Mouse (Mus musculus) thymus, postnatal 10 days (tissue): ENCODE results near the gene Carmil1.
A peak's percentile ranks its signal among the peaks of the same experiment; 100 is the strongest.

Experiments
- DNase-seq, 2 experiments: peaks; one replicate each; pipeline ENCODE4 v3.0.0; 2021; ENCODE audit warnings: low spot score in 2 of 2

The Carmil1 gene

DNA sequence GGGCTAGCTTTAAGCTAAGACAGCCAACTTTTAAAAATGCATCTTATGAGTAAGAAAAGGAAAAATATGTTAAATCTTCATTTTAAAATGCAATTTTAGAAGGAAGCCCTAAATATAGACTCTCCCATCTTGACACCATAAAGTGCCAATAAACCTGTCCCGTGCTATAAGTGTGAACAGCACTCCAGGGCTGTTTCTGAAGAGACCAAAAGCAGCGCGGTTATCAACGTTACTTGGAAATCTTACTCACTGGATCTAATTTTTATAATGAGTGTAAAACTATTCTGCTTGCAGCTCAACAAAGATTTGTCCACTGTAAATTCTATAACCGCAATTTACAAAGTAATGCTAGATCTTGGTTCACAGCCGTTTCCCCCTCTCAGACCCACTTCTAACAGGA, 232.0 kb downstream of the Carmil1 start:
- no peak for DNase-seq

DNA sequence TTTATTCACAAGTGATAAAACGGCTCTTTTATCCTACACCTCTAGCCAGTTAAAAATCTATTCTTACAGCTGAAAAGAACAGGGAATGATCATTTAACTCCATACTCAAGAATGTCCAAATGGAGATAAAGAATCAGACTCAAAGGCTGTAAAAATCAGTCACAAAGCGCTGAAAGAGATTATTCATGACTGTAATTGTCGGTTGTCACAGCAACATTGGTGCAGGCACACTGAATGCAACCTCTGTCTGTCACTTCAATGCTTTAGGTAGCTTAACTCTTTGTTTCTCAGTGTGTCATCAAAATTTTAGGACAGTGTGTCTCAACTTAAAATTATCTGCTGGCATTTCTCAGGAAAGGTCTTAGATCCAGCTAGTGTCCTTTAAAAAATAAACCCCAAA, 235.3 kb downstream of the Carmil1 start:
- no peak for DNase-seq

DNA sequence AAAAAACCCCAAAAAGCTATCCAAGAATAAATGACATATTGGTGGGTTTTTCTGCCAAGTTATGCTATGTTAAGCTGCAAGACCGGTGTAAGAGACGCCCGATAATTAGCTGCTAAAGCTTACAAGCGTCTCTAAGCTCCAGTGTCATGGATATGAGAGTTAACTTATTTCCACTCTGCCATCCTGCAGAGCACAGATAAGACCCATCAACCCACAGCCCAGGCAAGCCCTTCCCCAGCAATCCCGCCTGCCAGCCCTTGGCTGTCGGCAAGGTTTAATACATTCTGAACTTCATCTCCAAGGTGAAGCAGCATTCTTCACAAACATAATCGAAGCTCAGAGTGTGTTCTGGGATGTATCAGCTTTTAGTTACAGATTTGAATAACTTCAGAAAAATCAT, 240.4 kb downstream of the Carmil1 start:
- no peak for DNase-seq

DNA sequence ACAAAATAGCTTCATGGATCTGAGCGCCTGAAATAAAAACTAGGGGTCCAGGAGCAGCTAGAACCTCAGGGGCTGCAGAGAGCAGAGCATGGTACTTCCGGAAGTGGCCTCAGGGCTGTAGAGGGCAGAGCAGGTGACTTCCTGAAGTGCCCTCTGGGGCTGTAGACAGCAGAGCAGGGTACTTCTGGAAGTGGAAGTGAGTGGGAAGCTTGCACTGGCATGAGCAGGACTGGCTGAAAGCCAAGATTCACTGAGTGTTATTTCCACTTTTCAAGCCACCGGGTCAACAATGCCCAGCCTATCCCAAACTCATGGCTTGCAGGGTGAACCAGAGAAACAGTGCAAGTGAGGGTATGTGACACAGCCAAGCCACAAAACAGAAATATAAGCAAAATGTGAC, 243.1 kb downstream of the Carmil1 start:
- no peak for DNase-seq

DNA sequence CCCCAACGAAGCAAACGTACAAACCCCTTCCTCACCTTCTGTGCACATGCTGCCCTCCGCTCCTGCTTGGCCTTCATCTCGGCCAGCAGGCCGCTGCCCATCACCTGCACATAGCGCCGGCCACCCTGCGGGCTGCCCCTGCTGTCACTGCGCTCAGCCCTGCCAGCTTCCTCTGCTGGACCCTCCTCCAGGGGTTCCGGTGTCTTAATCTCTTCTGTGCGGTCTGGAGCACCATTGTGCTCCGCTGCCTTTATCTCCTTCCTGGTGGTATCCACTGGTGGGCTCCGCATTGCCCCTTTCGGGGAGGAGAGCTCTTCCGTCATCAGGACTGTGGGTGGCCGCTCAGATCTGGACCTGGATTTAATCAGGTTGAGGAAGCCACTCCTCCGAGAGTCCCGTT, 244.4 kb downstream of the Carmil1 start:
- DNase-seq = no peak

DNA sequence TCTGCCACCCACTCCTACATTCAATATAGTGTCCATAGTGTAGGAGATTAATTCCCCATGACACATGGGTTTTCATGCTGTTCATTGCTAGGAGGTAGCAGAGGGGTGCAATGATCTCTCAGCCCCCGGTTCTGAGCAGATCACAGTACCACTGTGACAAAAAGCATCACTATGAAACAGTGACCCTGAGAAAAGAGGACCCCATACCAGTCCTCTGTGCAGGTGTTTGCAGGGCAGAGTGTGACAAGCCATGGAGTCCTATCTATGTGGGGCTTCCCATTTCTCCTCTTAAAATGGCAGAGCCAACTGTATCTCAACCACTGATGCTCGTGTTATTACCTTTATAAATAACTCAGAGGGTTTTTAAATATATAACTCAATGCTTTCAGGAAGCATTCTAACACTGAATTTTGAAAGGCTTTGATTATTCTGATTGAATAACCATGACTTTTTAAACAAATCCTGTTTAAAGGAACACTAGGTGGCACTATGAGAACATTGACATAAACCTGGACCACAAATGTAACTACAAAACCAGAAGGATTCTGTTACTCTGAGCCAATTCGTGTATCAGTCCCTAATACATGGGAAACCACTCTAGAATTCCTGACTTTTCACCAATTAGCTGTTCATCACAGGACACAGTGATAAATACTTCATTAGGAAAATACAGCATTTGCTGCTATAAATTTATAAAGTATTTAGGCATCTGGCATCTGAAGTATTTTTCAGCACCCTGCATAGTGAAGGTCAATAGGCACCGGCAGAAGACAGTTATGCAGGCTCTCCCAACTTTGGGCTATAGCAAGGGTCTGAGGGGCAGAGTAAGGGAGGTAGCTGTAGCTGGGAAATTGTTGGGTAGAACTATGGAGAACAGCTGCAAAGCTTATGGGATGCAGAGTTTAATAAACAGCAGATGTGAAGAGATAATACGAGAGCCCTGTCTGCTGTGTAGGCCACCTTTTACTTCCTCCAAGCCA, 253.1 kb downstream of the Carmil1 start:
- no peak for DNase-seq

DNA sequence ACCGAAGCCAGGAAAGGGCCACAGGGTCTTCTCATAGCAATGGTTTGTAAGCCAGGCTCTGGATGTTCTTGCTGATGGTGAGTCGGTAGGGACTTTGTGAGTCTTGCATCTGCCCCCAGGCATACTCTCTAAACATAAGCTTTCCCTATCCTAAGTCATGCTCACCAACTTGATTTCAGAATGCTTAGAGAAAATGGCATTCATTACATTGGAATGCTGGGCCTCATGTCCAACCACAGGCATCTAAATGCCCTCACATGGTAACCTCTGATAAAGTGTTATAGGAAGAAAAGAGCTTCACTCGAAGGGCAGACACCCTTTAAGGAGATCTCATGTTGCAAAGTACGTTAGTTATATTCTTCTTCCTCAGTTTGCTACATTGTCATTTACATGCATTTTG, 262.1 kb downstream of the Carmil1 start:
- no peak for DNase-seq

DNA sequence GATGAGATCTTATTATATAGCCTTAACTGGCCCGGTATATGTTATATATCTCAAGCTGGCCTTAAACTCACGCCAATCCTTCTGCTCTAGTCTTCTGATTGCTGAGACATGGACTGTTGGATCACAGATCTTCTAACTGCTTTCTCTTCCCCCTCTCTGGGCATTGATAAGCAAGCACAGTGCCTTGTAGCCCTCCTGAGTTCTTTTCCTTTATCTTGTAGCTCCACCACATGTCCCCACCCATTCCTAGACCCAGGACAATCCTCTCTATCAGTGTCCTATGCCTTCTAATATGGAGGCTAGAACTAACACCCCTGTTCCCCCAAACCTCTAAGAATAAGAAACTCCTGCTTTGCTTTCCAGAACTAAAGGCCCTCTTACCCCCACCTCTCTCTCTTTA, 275.1 kb downstream of the Carmil1 start:
- DNase-seq = no peak

DNA sequence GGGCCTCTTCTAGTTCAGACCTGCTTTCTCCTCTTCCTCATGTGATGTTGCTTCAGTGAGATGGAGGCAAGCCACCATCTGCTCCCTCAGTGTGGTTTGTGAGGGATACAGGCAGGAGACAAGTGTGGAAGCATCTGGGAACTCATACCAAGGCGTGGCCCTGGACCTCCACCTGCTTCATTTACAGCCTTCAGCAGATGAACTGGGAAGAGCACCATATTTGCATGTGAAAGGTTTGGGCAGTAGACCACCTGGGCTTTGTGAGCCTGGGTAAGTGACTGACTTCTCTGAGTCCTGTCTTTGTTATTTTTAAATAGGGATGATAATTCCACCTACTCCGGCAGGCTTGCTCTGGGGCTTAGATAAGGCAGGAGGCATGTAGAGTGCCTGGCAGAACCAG, 278.8 kb downstream of the Carmil1 start:
- no peak for DNase-seq

DNA sequence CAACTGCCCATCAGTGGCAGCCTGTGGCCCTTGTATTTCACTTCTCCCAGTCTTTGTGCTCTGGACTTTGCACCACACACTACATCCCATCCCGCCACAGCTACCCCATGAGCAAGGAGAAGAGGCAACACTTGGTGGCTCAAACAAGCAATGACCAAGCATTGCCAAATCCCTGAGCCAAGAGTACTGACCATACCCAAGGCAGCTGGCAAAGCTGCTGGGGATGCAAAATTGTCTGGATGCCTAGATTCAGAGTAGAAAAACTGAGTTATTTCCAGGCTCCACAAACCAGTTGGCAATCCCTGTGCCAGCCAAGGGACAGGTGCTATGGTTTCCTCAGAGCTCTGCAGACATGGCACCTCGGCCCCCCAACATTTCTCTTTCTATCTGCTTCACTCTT, 279.5 kb downstream of the Carmil1 start:
- no peak for DNase-seq

DNA sequence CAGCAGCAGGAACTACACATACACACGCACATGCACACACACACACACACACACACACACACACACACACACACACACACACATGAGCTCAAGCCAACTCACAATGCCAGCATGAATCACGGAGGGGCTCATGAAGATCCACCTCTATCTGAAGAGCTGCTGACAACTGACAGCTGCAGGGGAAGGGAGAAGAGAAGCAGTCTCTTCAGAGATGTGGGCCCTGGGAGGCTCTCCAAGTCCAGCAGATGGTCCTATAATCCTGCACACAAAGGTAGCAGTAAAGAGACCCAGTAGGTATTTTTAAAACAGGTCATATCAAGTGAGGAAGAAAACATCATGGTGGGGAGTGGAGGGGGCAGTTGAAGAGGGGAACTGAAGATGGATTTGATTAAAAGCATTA, 281.8 kb downstream of the Carmil1 start:
- DNase-seq = no peak

DNA sequence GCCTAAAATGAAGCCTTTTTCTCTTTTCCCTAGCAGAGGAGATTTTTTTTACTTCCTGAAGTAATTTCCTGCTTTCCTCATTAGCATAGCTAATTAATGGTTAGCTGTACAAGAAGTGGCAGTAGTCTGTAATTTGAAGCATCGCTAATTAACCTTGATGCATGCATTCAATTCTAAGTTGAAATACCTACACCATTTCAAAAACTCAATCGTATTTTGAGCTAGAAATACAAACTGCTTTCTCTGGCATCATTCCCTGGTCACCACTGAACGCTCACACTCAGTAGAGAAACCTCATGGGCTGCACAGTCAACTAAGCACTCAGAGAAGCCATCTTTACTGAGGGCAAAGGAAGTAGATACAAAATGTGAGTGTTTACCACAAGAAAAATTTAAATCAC, 285.8 kb downstream of the Carmil1 start:
- no peak for DNase-seq

DNA sequence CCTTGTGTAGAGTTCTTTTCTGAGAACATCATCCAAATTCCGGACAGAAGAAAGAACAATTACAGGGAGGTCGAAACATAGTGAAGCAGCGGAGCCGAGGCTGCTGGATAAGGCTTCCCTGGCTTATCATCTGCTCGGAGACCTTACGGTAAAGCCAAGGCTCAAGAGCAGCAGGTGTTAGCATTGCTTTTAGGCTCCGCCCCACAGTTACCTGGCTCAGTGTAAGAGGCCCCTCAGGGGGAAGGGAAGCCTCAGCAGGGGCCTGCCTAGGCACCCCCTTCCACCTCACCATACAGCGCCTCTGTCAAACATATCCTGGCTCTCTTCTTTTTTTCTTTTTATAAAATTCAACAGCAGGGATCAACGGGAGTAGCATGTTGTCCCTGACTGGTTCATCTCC, 286.6 kb downstream of the Carmil1 start:
- DNase-seq = no peak

DNA sequence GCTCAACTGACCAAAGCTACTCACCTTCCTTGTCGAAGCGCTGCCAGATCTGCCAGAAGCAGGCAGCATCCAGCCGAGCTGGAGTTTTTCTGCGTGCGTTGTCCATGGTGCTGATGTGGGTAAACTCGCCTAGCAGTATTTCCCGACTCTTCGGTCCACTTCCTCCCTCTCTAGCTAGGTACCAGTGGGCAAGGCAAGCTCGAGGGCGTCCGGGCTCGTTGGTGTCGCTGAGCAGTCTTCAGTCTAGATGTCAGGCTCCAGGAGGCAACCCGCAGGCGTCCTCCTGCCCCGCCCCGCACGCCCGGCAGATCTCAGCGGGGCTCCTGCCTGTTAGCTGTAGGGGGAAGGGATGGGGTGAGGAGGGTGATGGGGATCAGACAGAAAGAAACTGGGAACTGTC, 289.7 kb downstream of the Carmil1 start, which contains the start of gene Scgn:
TSS of gene Scgn (minus strand) at position 287 of the 400 bp plus-strand sequence.
- peak in 1 of 2 experiments; percentile 30 for DNase-seq

DNA sequence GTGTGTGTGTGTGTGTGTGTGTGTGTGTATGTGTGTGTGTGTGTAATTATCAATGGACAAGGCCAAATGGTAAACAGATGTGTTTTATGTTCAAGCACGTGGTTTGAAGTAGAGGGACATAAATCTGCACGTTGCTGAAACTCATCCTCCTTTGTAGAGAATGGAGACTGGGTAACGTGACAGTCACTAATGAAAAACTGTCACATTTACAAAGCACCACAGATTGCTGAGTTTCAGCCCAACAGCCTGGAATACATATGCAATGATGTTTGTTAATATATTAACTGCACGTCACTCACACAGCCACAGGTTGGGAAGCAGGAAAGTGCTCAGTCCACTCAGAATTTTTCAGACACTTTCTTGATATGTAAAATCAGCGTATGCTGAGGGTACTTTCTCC, 290.1 kb downstream of the Carmil1 start:
- no peak for DNase-seq

DNA sequence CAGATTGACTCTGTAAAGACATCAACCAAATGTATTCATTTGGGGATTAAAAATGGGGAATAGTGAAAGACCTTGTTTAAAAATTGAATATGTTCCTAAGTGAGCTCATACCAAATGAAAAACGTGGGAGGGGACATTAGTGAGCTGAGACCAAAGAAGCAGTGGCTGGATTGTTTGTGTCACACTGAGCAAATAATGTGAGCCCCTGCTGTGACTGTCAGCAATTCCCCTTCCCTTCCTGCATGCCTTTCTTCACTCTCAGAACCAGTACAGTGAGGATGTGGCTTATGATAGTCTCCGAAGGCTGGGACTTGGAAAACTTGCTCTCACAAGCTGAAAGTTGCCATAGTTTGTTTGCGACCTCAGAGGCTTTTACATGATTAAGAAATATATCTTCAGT, 295.5 kb downstream of the Carmil1 start:
- DNase-seq = no peak

DNA sequence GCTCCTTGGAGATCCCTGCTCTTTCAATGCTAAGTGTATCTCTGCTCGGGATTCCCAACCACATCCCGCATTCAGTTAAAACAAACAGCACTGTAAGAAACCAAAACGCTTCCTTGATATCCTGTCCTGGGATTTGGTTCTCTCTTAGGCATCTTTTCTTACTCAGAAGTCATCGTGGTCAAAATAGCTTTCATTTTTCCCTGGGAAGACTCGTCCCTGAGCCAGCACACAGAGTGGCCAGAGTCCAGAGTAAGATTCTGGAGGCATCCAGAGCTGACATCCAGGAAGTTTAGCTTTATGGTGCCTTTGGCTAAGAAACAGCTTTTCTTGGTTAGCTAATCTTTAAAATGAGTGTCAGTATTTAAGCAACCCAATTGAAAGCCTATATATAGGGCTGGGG, 308.3 kb downstream of the Carmil1 start:
- DNase-seq = no peak

DNA sequence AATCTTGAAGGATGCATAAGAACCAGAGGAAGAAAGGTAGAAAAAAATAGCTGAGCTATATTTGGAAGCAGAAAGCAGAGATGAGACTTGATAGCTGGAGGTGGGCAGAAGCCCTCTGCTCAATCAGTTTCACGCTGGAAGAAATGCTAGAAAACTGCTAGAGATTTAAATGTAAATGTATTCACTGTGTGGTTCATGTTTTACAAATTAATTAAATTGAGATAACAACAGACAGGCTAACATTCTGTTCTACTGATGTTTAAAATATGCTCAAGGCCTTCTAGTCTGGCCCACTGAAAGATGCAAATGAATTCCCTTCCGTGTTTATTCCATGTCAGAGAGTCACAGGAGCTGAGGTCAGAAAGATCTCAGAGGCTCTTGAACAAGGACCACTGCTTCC, 308.7 kb downstream of the Carmil1 start:
- no peak for DNase-seq

DNA sequence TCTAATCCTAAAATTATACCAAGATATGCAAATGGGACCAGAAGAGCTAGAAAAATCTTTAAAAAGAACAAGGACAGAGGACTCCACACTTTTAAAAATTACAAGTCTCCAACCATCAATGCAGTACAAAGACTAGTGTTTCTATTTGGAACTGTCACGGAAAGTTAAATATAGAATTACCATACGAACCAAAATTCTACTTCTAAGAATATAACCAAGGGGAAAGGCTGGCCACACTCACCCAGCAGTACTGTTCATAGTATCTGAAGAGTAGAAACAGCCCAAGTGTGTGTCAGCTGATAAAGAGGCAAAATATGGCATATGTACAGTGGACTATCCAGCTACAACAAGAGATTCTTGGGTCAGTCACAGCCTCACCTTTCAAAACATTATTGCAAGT, 315.7 kb downstream of the Carmil1 start:
- no peak for DNase-seq
